Mouse (Mus musculus): Measurements from ENCODE around the gene Cyfip2. TPM values are rescaled to one million over a fixed set of nuclear protein-coding genes. Genes with fewer than 3 reads are reported as not detected.

Cyfip2 gene
- polyA plus RNA-seq, 1 experiment = 3.2 TPM

- no peak overlapping the region for H3K4me3 ChIP-seq (replicated peaks)
- TF ChIP-seq GATA1 (IDR thresholded peaks at IDR 0.05; ENCODE audit: borderline replicate concordance, low read length) (no peak), FLI1 (IDR thresholded peaks at IDR 0.05; ENCODE audit: low read length) (no peak)
- H3K27me3 ChIP-seq (replicated peaks) = peaks cover 13% of the 10 kb centered on the region
- no peaks in the 10 kb centered on the region for H3K36me3 ChIP-seq (replicated peaks; ENCODE audit: low read length)
- H3K9me3 ChIP-seq = no peaks in the 10 kb centered on the region
- H3K4me1 ChIP-seq = peaks cover 12% of the 10 kb centered on the region
Measured at GRCm38 (mm10) chr11:46332217-46332616, 19.6 kb upstream of the Cyfip2 start.

- H3K4me1 ChIP-seq = peaks cover 23% of the 10 kb centered on the region
- H3K9me3 ChIP-seq = no peaks in the 10 kb centered on the region
- H3K36me3 ChIP-seq (replicated peaks; ENCODE audit: low read length) = no peaks in the 10 kb centered on the region
- peak overlapping the region; percentile 42 for H3K4me3 ChIP-seq (replicated peaks)
- no peak for TF ChIP-seq FLI1 (IDR thresholded peaks at IDR 0.05; ENCODE audit: low read length)
- no peak for TF ChIP-seq GATA1 (IDR thresholded peaks at IDR 0.05; ENCODE audit: borderline replicate concordance, low read length)
- peaks cover 1% of the 10 kb centered on the region for H3K27me3 ChIP-seq (replicated peaks)
Measured at GRCm38 (mm10) chr11:46326271-46327015, 13.8 kb upstream of the Cyfip2 start.

- H3K4me3 ChIP-seq (replicated peaks) = no peak overlapping the region
- peaks cover 20% of the 10 kb centered on the region for H3K4me1 ChIP-seq
- H3K9me3 ChIP-seq = no peaks in the 10 kb centered on the region
- H3K36me3 ChIP-seq (replicated peaks; ENCODE audit: low read length) = no peaks in the 10 kb centered on the region
- H3K27me3 ChIP-seq (replicated peaks) = peaks cover 7% of the 10 kb centered on the region
- TF ChIP-seq FLI1 (IDR thresholded peaks at IDR 0.05; ENCODE audit: low read length) = no peak
- no peak for TF ChIP-seq GATA1 (IDR thresholded peaks at IDR 0.05; ENCODE audit: borderline replicate concordance, low read length)
Measured at GRCm38 (mm10) chr11:46321559-46321958, 8.9 kb upstream of the Cyfip2 start.

- Histone ChIP-seq H3K36me3 (replicated peaks; ENCODE audit: low read length) (peaks cover 2% of the 10 kb centered on the region), H3K4me1 (peaks cover 58% of the 10 kb centered on the region), H3K4me3 (replicated peaks) (no peak overlapping the region), H3K9me3 (no peaks in the 10 kb centered on the region), H3K27me3 (replicated peaks) (peaks cover 17% of the 10 kb centered on the region)
- TF ChIP-seq FLI1 (IDR thresholded peaks at IDR 0.05; ENCODE audit: low read length) (no peak), GATA1 (IDR thresholded peaks at IDR 0.05; ENCODE audit: borderline replicate concordance, low read length) (no peak)
Measured at GRCm38 (mm10) chr11:46314534-46314933, 1.9 kb upstream of the Cyfip2 start.

GRCm38 (mm10) chr11:46313851-46314250 is 1.2 kb upstream of the Cyfip2 start:
- peaks cover 64% of the 10 kb centered on the region for H3K4me1 ChIP-seq
- TF ChIP-seq GATA1 (IDR thresholded peaks at IDR 0.05; ENCODE audit: borderline replicate concordance, low read length) = no peak
- no peak for TF ChIP-seq FLI1 (IDR thresholded peaks at IDR 0.05; ENCODE audit: low read length)
- H3K9me3 ChIP-seq = no peaks in the 10 kb centered on the region
- H3K27me3 ChIP-seq (replicated peaks) = peaks cover 17% of the 10 kb centered on the region
- no peak overlapping the region for H3K4me3 ChIP-seq (replicated peaks)
- peaks cover 9% of the 10 kb centered on the region for H3K36me3 ChIP-seq (replicated peaks; ENCODE audit: low read length)

DNA sequence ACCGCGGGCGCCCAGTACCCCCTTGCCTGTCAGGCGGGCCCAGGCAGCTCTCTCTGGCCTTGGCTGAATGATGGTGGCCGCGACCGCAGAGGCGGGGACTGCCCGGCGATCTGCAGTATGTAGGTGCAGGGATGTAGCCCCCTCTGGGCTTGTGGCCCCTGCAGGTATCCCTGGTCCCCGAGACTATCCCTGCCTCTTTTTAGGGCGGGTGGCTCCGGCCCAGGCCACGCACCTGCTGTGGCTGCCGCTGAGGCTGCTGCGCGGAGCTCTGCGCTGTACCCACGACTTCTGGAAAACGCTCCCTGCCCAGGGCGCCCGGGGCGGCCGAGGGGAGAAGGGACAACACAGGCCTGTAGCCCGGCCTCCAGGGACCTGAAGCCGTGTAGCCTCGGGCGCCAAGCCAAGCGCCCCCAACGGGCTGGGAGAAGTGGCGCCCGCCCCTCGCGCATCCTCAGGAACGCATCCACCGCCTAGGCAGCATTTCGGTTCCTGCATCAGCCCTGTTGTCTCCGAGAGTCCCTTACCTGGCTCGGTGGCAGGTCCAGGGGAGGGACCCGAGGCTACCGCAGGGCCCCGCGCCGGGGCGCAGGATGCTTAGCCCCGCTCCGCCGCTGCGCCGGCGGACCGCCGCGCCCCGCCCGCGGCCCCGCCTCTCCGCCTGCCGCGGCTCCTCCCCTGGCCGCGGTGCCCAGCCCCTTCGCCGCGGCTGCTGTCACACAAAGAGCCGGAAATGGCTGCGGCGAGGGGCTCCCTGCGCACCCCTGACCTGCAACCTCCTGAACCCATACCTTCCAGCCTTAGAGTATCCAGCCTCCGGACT is 746 bp downstream of the Cyfip2 start:
- Histone ChIP-seq H3K4me3 (replicated peaks) (peak overlapping the region; percentile 98), H3K27me3 (replicated peaks) (peaks cover 12% of the 10 kb centered on the region), H3K4me1 (peaks cover 70% of the 10 kb centered on the region), H3K9me3 (peaks cover 11% of the 10 kb centered on the region), H3K36me3 (replicated peaks; ENCODE audit: low read length) (peaks cover 25% of the 10 kb centered on the region)
- TF ChIP-seq GATA1 (IDR thresholded peaks at IDR 0.05; ENCODE audit: borderline replicate concordance, low read length) (no peak), FLI1 (IDR thresholded peaks at IDR 0.05; ENCODE audit: low read length) (no peak)

- Histone ChIP-seq H3K27me3 (replicated peaks) (peaks cover 10% of the 10 kb centered on the region), H3K9me3 (peaks cover 11% of the 10 kb centered on the region), H3K4me3 (replicated peaks) (peak overlapping the region; percentile 98), H3K36me3 (replicated peaks; ENCODE audit: low read length) (peaks cover 25% of the 10 kb centered on the region), H3K4me1 (peaks cover 76% of the 10 kb centered on the region)
- TF ChIP-seq FLI1 (IDR thresholded peaks at IDR 0.05; ENCODE audit: low read length) = no peak
- no peak for TF ChIP-seq GATA1 (IDR thresholded peaks at IDR 0.05; ENCODE audit: borderline replicate concordance, low read length)
Measured at GRCm38 (mm10) chr11:46311181-46311702, 1.4 kb downstream of the Cyfip2 start.

GRCm38 (mm10) chr11:46310647-46311063 is 2.0 kb downstream of the Cyfip2 start:
- H3K27me3 ChIP-seq (replicated peaks) = peaks cover 10% of the 10 kb centered on the region
- peaks cover 11% of the 10 kb centered on the region for H3K9me3 ChIP-seq
- H3K36me3 ChIP-seq (replicated peaks; ENCODE audit: low read length) = peaks cover 25% of the 10 kb centered on the region
- peak overlapping the region; percentile 98 for H3K4me3 ChIP-seq (replicated peaks)
- peaks cover 82% of the 10 kb centered on the region for H3K4me1 ChIP-seq
- TF ChIP-seq FLI1 (IDR thresholded peaks at IDR 0.05; ENCODE audit: low read length) (no peak), GATA1 (IDR thresholded peaks at IDR 0.05; ENCODE audit: borderline replicate concordance, low read length) (no peak)

- Histone ChIP-seq H3K4me1 (peaks cover 89% of the 10 kb centered on the region), H3K36me3 (replicated peaks; ENCODE audit: low read length) (peaks cover 25% of the 10 kb centered on the region), H3K9me3 (peaks cover 11% of the 10 kb centered on the region), H3K4me3 (replicated peaks) (peak overlapping the region; percentile 82), H3K27me3 (replicated peaks) (peaks cover 7% of the 10 kb centered on the region)
- TF ChIP-seq FLI1 (IDR thresholded peaks at IDR 0.05; ENCODE audit: low read length) (no peak), GATA1 (IDR thresholded peaks at IDR 0.05; ENCODE audit: borderline replicate concordance, low read length) (no peak)
Measured at GRCm38 (mm10) chr11:46309808-46310555, 2.7 kb downstream of the Cyfip2 start.
